In the genomic region with DNA sequence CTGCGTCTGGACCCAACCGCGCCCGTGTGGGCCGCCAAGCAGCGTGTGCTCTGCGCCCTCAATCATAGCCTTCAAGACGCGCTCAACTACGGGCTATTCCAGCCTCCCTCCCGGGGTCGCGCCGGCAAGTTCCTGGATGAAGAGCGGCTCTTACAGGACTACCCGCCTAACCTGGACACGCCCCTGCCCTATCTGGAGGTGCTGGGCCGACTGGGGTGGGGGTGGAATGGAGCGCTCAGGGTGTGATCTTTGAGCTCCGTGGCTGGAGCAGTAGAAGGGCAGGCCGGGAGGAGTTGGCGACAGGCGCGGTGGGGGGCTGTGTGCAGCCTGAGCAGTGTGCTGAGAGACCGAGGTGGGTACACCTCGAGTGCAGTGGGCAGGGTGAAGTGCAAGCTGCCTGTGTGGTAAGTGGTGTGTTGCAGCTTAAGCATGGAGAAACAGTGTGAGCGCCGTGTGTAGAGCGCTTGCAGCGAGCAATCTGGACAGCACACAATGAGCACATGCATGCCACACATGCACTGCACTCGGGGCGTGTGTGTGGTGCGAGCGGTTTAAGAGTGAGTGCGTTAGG, we compare ENCODE assay signal across 8 mouse cellular contexts. TPM values are rescaled to one million over a fixed set of nuclear protein-coding genes. Genes with fewer than 3 reads are reported as not detected.
DNase-seq lines count a peak whose midpoint lies in the region; ATAC-seq and TF ChIP-seq lines count a peak whose summit lies in the region.

No protein-coding gene starts in this region.

- no peaks in the 10 kb centered on the region for H3K9me3 ChIP-seq in ES-Bruce4 (replicated peaks; ENCODE audit: control insufficient read depth, insufficient read depth, low read length, poor library complexity, severe bottlenecking)
- no peaks in the 10 kb centered on the region for H3K9me3 ChIP-seq in hindbrain, embryonic 12.5 days (replicated peaks)

- H3K9ac ChIP-seq in heart, adult 2 months (ENCODE audit: low read depth, low read length): peak overlapping the region; percentile 69
- peak overlapping the region; percentile 89 for H3K9ac ChIP-seq in ES-Bruce4 (ENCODE audit: low read depth, poor library complexity, severe bottlenecking)
- peak overlapping the region; percentile 91 for H3K9ac ChIP-seq in hindbrain, embryonic 12.5 days

- H3K27me3 ChIP-seq in heart, adult 2 months (ENCODE audit: control insufficient read depth, insufficient read depth, low read length): peaks cover 3% of the 10 kb centered on the region; the same call in 1 of the 2 replicates
- H3K27me3 ChIP-seq in ES-Bruce4 (ENCODE audit: control insufficient read depth, insufficient read depth, low read length, poor library complexity, severe bottlenecking): peaks cover 5% of the 10 kb centered on the region; the same call in 1 of the 2 replicates
- peaks cover 24% of the 10 kb centered on the region for H3K27me3 ChIP-seq in hindbrain, embryonic 12.5 days

- 6% methylated on average over 35 of the region's 35 CpGs for WGBS in heart, adult 2 months
- under 1% methylated on average over 31 of the region's 35 CpGs for WGBS in hindbrain, embryonic 12.5 days

- peak; percentile 53 for ATAC-seq in hindbrain, embryonic 12.5 days (ENCODE audit: low FRiP score)

- peaks cover 2% of the 10 kb centered on the region; the same call in 1 of the 2 replicates for H3K79me2 ChIP-seq in heart, adult 2 months (replicated peaks; ENCODE audit: control insufficient read depth, insufficient read depth, low read length)

- H3K27ac ChIP-seq in heart, adult 2 months: peak overlapping the region; percentile 53
- H3K27ac ChIP-seq in ES-Bruce4 (ENCODE audit: insufficient read depth, low read length): no peak overlapping the region
- H3K27ac ChIP-seq in hindbrain, embryonic 12.5 days: peak overlapping the region; percentile 84

- H3K4me1 ChIP-seq in heart, adult 2 months (ENCODE audit: control insufficient read depth, insufficient read depth, low read length): peaks cover 20% of the 10 kb centered on the region
- no peaks in the 10 kb centered on the region for H3K4me1 ChIP-seq in ES-Bruce4 (ENCODE audit: control insufficient read depth, insufficient read depth, low read length)
- peaks cover 36% of the 10 kb centered on the region for H3K4me1 ChIP-seq in hindbrain, embryonic 12.5 days

- no peak for DNase-seq in heart, adult 2 months
- no peak for DNase-seq in heart, adult 8-10 months (ENCODE audit: low spot score)
- peak; percentile 58 for DNase-seq in embryo, embryonic 11 days
- DNase-seq in mesoderm, embryonic 11.5 days (ENCODE audit: low read depth, low spot score): peak; percentile 56
- no peak for DNase-seq in adrenal gland, postnatal 10 days
- DNase-seq in urinary bladder, postnatal 4 days (ENCODE audit: low spot score in 2 of 2): no peak

- peak overlapping the region; percentile 76 for H3K4me3 ChIP-seq in heart, adult 2 months
- peak overlapping the region; percentile 82 for H3K4me3 ChIP-seq in ES-Bruce4 (ENCODE audit: low read depth, low read length)
- peak overlapping the region; percentile 80 for H3K4me3 ChIP-seq in hindbrain, embryonic 12.5 days

- no peak for TF ChIP-seq POLR2A in heart, adult 2 months (IDR thresholded peaks at IDR 0.05; ENCODE audit: insufficient read depth, low read depth, low read length)
- TF ChIP-seq POLR2A in ES-Bruce4 (IDR thresholded peaks at IDR 0.05; ENCODE audit: insufficient read depth, low read length): no peak

- peaks cover 4% of the 10 kb centered on the region; the same call in 1 of the 2 replicates for H3K36me3 ChIP-seq in heart, adult 2 months (ENCODE audit: control insufficient read depth, insufficient read depth, low read length)
- no peaks in the 10 kb centered on the region for H3K36me3 ChIP-seq in ES-Bruce4 (ENCODE audit: control insufficient read depth, insufficient read depth, low read length, poor library complexity, severe bottlenecking)
- H3K36me3 ChIP-seq in hindbrain, embryonic 12.5 days: peaks cover 17% of the 10 kb centered on the region; the same call in 1 of the 2 replicates

- TF ChIP-seq EP300 in heart, adult 2 months (IDR thresholded peaks at IDR 0.05; ENCODE audit: insufficient read depth, low read depth, low read length): 0 out of 2 replicates have a peak, but pooled peaks have one; percentile 4
- TF ChIP-seq EP300 in ES-Bruce4 (IDR thresholded peaks at IDR 0.05; ENCODE audit: insufficient read depth, low read depth, low read length): peak; percentile 9; the same call in 1 of the 2 replicates

- peak overlapping the region; percentile 89 for H3K4me2 ChIP-seq in hindbrain, embryonic 12.5 days (replicated peaks)

- TF ChIP-seq CTCF in heart, adult 2 months (IDR thresholded peaks at IDR 0.05): no peak
- no peak for TF ChIP-seq CTCF in ES-Bruce4 (IDR thresholded peaks at IDR 0.05; ENCODE audit: low read depth, low read length)

- intact Hi-C loops in heart, adult 2 months (cut with DNase I): loop anchor here (2.0 kb wide), 1 partner anchor 20 kb away; no protein-coding TSS in a partner anchor

RNA-seq across cellular contexts. Expression of a gene that starts 0.9 kb away (rescaled TPM):
- total RNA-seq in heart, adult 2 months (2021): 10 to 100 TPM; 44.3 to 52.2 TPM
- polyA plus RNA-seq in heart, adult 2 months (2012; rRNA removed): 29.6 and 31.0 TPM in 2 replicates
- 10 to 100 TPM; 36.3 to 53.5 (median 43.5) TPM for total RNA-seq in heart, adult 8-10 months (2022)
- 4.4 and 5.6 TPM in 2 replicates for polyA plus RNA-seq in ES-Bruce4 (2011; ENCODE audit: insufficient read depth, insufficient read length, low read depth, missing spikeins)
- 7.5 and 8.1 TPM in 2 replicates for polyA plus RNA-seq in hindbrain, embryonic 12.5 days (2016; fragmentation: Nextera tagmentation; extraction: Ambion mirVana)
- total RNA-seq in adrenal gland, postnatal 10 days (2021): 10 to 100 TPM; 54.1 to 67.5 TPM

RNA-seq across cellular contexts. Expression of a gene that starts 23.1 kb away (rescaled TPM):
- total RNA-seq in heart, adult 2 months (2021): 10 to 100 TPM; 11.1 to 13.5 TPM
- polyA plus RNA-seq in heart, adult 2 months (2012; rRNA removed): 19.5 and 22.1 TPM in 2 replicates
- 10 to 100 TPM; 10.9 to 12.7 (median 11.8) TPM for total RNA-seq in heart, adult 8-10 months (2022)
- polyA plus RNA-seq in ES-Bruce4 (2011; ENCODE audit: insufficient read depth, insufficient read length, low read depth, missing spikeins): 17.9 and 24.9 TPM in 2 replicates
- 19.5 and 19.8 TPM in 2 replicates for polyA plus RNA-seq in hindbrain, embryonic 12.5 days (2016; fragmentation: Nextera tagmentation; extraction: Ambion mirVana)
- 10 to 100 TPM; 26.6 to 29.5 TPM for total RNA-seq in adrenal gland, postnatal 10 days (2021)

RNA-seq across cellular contexts. Expression of a gene that starts 46.6 kb away (rescaled TPM):
- under 1 TPM in 1 of 2 experiments, not detected in 1; 0.16 TPM for total RNA-seq in heart, adult 2 months (2021)
- 0.18 and 0.29 TPM in 2 replicates for polyA plus RNA-seq in heart, adult 2 months (2012; rRNA removed)
- under 1 TPM in 3 of 4 experiments, not detected in 1; 0.09 to 0.25 (median 0.09) TPM for total RNA-seq in heart, adult 8-10 months (2022)
- 4.2 and 4.9 TPM in 2 replicates for polyA plus RNA-seq in ES-Bruce4 (2011; ENCODE audit: insufficient read depth, insufficient read length, low read depth, missing spikeins)
- polyA plus RNA-seq in hindbrain, embryonic 12.5 days (2016; fragmentation: Nextera tagmentation; extraction: Ambion mirVana): 53.3 and 56.7 TPM in 2 replicates
- total RNA-seq in adrenal gland, postnatal 10 days (2021): 10 to 100 TPM in 1 of 2 experiments, 1 to 10 TPM in 1; 6.9 to 12.7 TPM

Comparison
In these comparisons a context has a peak if more than half of its experiments do, and no peak if none do; other contexts are left out.
1. DNase-seq: peak in embryo, embryonic 11 days (single experiment) and mesoderm, embryonic 11.5 days (single experiment); none in heart, adult 2 months (0 of 2), heart, adult 8-10 months (single experiment), adrenal gland, postnatal 10 days (single experiment) and urinary bladder, postnatal 4 days (0 of 2).
2. RNA of a gene that starts 46.6 kb away (total RNA-seq): 6.9 to 12.7 TPM in adrenal gland, postnatal 10 days; 0.09 to 0.25 TPM in heart, adult 8-10 months and 0.16 TPM in heart, adult 2 months; every median in the first group is over 4 times any median in the second.
3. Peak in every context shown above with its lines, with median percentiles within 50 percentile points of each other: H3K4me3 ChIP-seq and H3K9ac ChIP-seq.